In genomic region chr7:119236343-119236742, GRCm38 (mm10) we compare ENCODE assay signal across 35 mouse cellular contexts. TPM values are rescaled to one million over a fixed set of nuclear protein-coding genes. Genes with fewer than 3 reads are reported as not detected.
DNase-seq lines count a peak whose midpoint lies in the region; ATAC-seq and TF ChIP-seq lines count a peak whose summit lies in the region.
"Had no signal": no experiment of that assay in that cellular context is flagged by ENCODE, and none has a peak within 500 bp of the region (broad histone marks: within the 10 kb centered on the region; RNA-seq: fewer than 3 reads in every experiment).

No protein-coding gene starts in this region.

- no peak overlapping the region for H3K4me2 ChIP-seq in midbrain, embryonic 14.5 days (ENCODE audit: low read length)
- H3K4me2 ChIP-seq in midbrain, embryonic 11.5 days = no peak overlapping the region
- no peak overlapping the region for H3K4me2 ChIP-seq in lung, postnatal 0 days (replicated peaks; ENCODE audit: low read depth, low read length)
- H3K4me2 ChIP-seq: heart, embryonic 13.5 days; kidney, embryonic 15.5 days; midbrain, embryonic 12.5 days had no signal

- intact Hi-C loops in heart, postnatal 10 days (cut with DNase I) = loop anchor here (10.0 kb wide), 1 partner anchor 62 kb away; no protein-coding TSS in a partner anchor

- no peaks in the 10 kb centered on the region for H3K36me3 ChIP-seq in midbrain, embryonic 14.5 days (ENCODE audit: control insufficient read depth, insufficient read depth, low read length)
- no peaks in the 10 kb centered on the region for H3K36me3 ChIP-seq in midbrain, embryonic 11.5 days (ENCODE audit: control insufficient read depth, insufficient read depth, low read length)
- H3K36me3 ChIP-seq in lung, postnatal 0 days (ENCODE audit: insufficient read depth, low read length) = no peaks in the 10 kb centered on the region
- H3K36me3 ChIP-seq: heart, embryonic 13.5 days; hindbrain, embryonic 10.5 days; kidney, embryonic 15.5 days; midbrain, embryonic 12.5 days had no signal

- no peak overlapping the region for H3K4me3 ChIP-seq in midbrain, embryonic 14.5 days (replicated peaks; ENCODE audit: low read depth, low read length)
- no peak overlapping the region for H3K4me3 ChIP-seq in midbrain, embryonic 11.5 days (ENCODE audit: low read depth, low read length)
- no peak overlapping the region for H3K4me3 ChIP-seq in lung, postnatal 0 days (ENCODE audit: low read depth, low read length)
- H3K4me3 ChIP-seq: heart, embryonic 13.5 days; hindbrain, embryonic 10.5 days; kidney, embryonic 15.5 days; midbrain, embryonic 12.5 days had no signal

- no peak overlapping the region for H3K27ac ChIP-seq in midbrain, embryonic 14.5 days (replicated peaks; ENCODE audit: low read depth, low read length)
- H3K27ac ChIP-seq in midbrain, embryonic 11.5 days (ENCODE audit: low read depth, low read length) = no peak overlapping the region
- H3K27ac ChIP-seq in lung, postnatal 0 days (ENCODE audit: low read length) = no peak overlapping the region
- H3K27ac ChIP-seq: heart, embryonic 13.5 days; hindbrain, embryonic 10.5 days; kidney, embryonic 15.5 days; liver, embryonic 14.5 days; midbrain, embryonic 12.5 days had no signal

- ATAC-seq in midbrain, embryonic 14.5 days (ENCODE audit: low FRiP score, low TSS enrichment) = no peak
- no peak for ATAC-seq in midbrain, embryonic 11.5 days (ENCODE audit: low FRiP score)
- ATAC-seq in lung, postnatal 0 days = no peak
- ATAC-seq: forebrain, embryonic 16.5 days had no signal

- TF ChIP-seq EP300 in lung, postnatal 0 days (IDR thresholded peaks at IDR 0.05) = no peak

- H3K9ac ChIP-seq in midbrain, embryonic 14.5 days (replicated peaks; ENCODE audit: low read length) = no peak overlapping the region
- H3K9ac ChIP-seq in midbrain, embryonic 11.5 days (ENCODE audit: low read length) = no peak overlapping the region
- no peak overlapping the region for H3K9ac ChIP-seq in lung, postnatal 0 days (replicated peaks; ENCODE audit: low read depth)
- H3K9ac ChIP-seq: heart, embryonic 13.5 days; kidney, embryonic 15.5 days; liver, embryonic 14.5 days; midbrain, embryonic 12.5 days had no signal

- TF ChIP-seq CTCF in lung, postnatal 0 days (IDR thresholded peaks at IDR 0.05) = no peak

- DNase-seq in heart, adult 11 months = peak; percentile 63
- DNase-seq in heart, postnatal 10 days = no peak
- peak; percentile 11 for DNase-seq in midbrain, embryonic 14.5 days
- DNase-seq in midbrain, embryonic 11.5 days (ENCODE audit: low spot score, missing footprints) = no peak
- peak; percentile 6 for DNase-seq in brain, embryonic 18.5 days (ENCODE audit: low read depth, low spot score)
- DNase-seq in lung, postnatal 0 days (ENCODE audit: low spot score) = no peak
- DNase-seq: adrenal gland, adult 8-10 months; B cell, adult 2 months; cerebellum, adult 11-12 months; cerebellum, adult 9-11 months; heart, postnatal 14 days; kidney, adult 18-20 months; kidney, postnatal 25 days; liver; lung, adult 2 months; lung, postnatal 14 days; right cerebral cortex, postnatal 14 days; thymus, postnatal 4 days had no signal

- H3K4me1 ChIP-seq in midbrain, embryonic 14.5 days (ENCODE audit: control insufficient read depth, insufficient read depth, low read length) = no peaks in the 10 kb centered on the region
- H3K4me1 ChIP-seq in midbrain, embryonic 11.5 days (ENCODE audit: control insufficient read depth, insufficient read depth, low read length) = no peaks in the 10 kb centered on the region
- H3K4me1 ChIP-seq in lung, postnatal 0 days (ENCODE audit: insufficient read depth, low read depth, low read length) = no peaks in the 10 kb centered on the region
- H3K4me1 ChIP-seq: heart, embryonic 13.5 days; hindbrain, embryonic 10.5 days; kidney, embryonic 15.5 days; midbrain, embryonic 12.5 days had no signal

- 71% methylated on average over 6 of the region's 6 CpGs for WGBS in midbrain, embryonic 14.5 days
- WGBS in midbrain, embryonic 11.5 days = 82% methylated on average over 6 of the region's 6 CpGs
- 77% methylated on average over 6 of the region's 6 CpGs for WGBS in lung, postnatal 0 days

- H3K27me3 ChIP-seq in midbrain, embryonic 14.5 days (ENCODE audit: control insufficient read depth, insufficient read depth, low read length) = no peaks in the 10 kb centered on the region
- H3K27me3 ChIP-seq in midbrain, embryonic 11.5 days (ENCODE audit: control insufficient read depth, insufficient read depth, low read length) = no peaks in the 10 kb centered on the region
- H3K27me3 ChIP-seq in lung, postnatal 0 days (replicated peaks; ENCODE audit: insufficient read depth, low read length) = no peaks in the 10 kb centered on the region
- H3K27me3 ChIP-seq: heart, embryonic 13.5 days; kidney, embryonic 15.5 days; midbrain, embryonic 12.5 days had no signal

- no peaks in the 10 kb centered on the region for H3K9me3 ChIP-seq in midbrain, embryonic 14.5 days (ENCODE audit: control insufficient read depth, low read length)
- no peaks in the 10 kb centered on the region for H3K9me3 ChIP-seq in midbrain, embryonic 11.5 days (ENCODE audit: control insufficient read depth, low read length)
- no peaks in the 10 kb centered on the region for H3K9me3 ChIP-seq in lung, postnatal 0 days (ENCODE audit: low read length)
- H3K9me3 ChIP-seq: heart, embryonic 13.5 days; hindbrain, embryonic 10.5 days; kidney, embryonic 15.5 days; midbrain, embryonic 12.5 days had no signal

RNA-seq across cellular contexts. Expression of gene Gpr139, which starts 51.9 kb away (rescaled TPM):
- total RNA-seq in heart, postnatal 10 days (2021) = not detected
- 15.0 and 15.5 TPM in 2 replicates for polyA plus RNA-seq in midbrain, embryonic 14.5 days (2014; fragmentation: Nextera tagmentation; extraction: Ambion mirVana)
- polyA plus RNA-seq in midbrain, embryonic 11.5 days (2014; fragmentation: Nextera tagmentation; extraction: Ambion mirVana) = 3.2 and 3.4 TPM in 2 replicates
- polyA plus RNA-seq in lung, postnatal 0 days (2015; fragmentation: Nextera tagmentation; extraction: Ambion mirVana) = not detected in 2 replicates
- total RNA-seq: adrenal gland, adult 8-10 months; CH12.LX; ES-E14; gastrocnemius, adult 8-10 months; gastrocnemius, postnatal 4 days; heart, adult 8-10 months; heart, postnatal 14 days had no signal
- polyA plus RNA-seq: heart, embryonic 13.5 days; intestine, embryonic 14.5 days; limb, embryonic 11.5 days; liver, embryonic 14.5 days; lung, adult 2 months; small intestine, adult 2 months; stomach, embryonic 14.5 days; testis, adult 2 months; thymus, postnatal 0 days had no signal

Comparison
In these comparisons a context has a peak if more than half of its experiments do, and no peak if none do; other contexts are left out.
1. DNase-seq: peak in heart, adult 11 months (single experiment), midbrain, embryonic 14.5 days (single experiment) and brain, embryonic 18.5 days (single experiment); none in heart, postnatal 10 days (0 of 2), midbrain, embryonic 11.5 days (single experiment) and lung, postnatal 0 days (single experiment).